Mouse (Mus musculus) gastrocnemius, postnatal 14 days (tissue): ENCODE data around the gene Lrit3. TPM values are rescaled to one million over a fixed set of nuclear protein-coding genes. Genes with fewer than 3 reads are reported as not detected.
"Not testable (repeated sequence)": the region's sequence is repeated elsewhere in the genome, so short reads cannot be mapped to it uniquely, and the experiment has no call there.

Experiments used
- DNase-seq: peaks from one replicate; pipeline ENCODE4 v3.0.0; 2021; ENCODE audit warnings: mixed read lengths
- intact Hi-C: fragments of 180-260 bp; cut with DNase I; formaldehyde crosslinking; loops from one replicate; pipeline ENCODE4 v1.15.1; 2025; ENCODE audit warnings: low total_unique reads
- total RNA-seq, 2 experiments: library from RNA; stranded (reverse); gene quantifications; 2 replicates each; pipeline ENCODE4 v1.2.3; 2021

Lrit3 gene
- total RNA-seq, 2 experiments from 2014 or later = not detected

GRCm38 (mm10) chr3:129782746-129783145 is 21.1 kb downstream of the Lrit3 start:
- intact Hi-C loops = no loop called here
- DNase-seq = no peak

DNA sequence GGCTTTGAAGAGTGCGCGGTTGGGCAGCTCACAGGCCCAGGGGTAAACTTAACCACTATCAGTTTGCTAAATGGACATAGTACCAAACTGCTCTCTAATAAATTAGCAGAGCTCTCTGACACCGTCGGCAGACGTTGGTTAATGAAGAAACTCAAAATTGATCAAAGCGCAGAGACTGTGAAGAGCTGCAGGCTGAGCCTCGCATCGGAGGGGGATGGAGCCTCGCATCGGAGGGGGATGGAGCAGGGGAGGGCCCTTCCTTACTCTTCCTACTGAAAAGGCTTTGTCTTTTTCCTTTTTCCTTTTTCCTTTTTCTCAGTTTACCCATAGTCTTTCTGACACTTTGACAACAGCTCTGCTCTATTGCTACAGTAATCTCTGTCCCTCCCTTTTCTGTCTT is 22.4 kb downstream of the Lrit3 start:
- intact Hi-C loops = no loop called here
- DNase-seq = no peak

- no peak for DNase-seq
- intact Hi-C loops = no loop called here
These were observed 32.6 kb downstream of the Lrit3 start for GRCm38 (mm10) chr3:129771210-129771609.

DNA sequence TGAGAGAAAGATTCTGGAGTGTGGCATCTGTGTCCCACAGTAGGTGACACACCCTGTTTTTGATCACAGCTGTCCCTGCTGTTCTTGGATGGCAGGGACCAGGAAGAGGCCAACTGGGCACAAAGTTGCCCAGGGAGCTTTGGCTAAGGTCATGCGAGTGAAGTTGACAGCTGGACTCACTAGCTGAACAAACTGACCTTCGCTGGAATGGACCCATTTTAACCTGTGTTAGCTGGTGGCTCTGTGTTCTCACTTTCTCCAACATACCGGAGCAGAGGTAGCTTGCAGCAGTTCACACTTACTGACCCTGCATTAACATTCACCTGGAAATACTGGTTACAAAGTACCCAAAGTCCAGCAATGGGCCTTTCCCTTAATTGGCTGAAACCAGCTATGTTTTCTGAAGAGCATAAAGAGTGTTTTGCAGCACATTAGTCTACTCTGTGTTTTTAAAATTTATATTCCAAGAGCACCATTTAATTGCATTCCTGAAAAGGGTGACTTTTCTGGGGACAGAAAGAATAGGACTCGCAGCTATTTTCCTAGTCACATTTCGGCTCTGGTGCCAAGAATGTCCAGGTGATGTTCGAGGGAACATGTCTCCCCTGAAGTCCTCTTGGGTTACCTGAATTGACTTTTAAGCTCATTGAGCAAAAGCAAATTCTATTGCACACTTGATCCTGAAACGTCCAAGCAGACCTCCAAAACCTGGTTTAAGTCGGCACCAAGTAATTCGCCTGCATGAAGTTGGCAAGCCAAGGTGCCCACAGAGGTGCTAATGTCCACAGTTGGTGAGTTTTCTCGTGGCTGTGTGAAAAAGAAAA is 36.6 kb downstream of the Lrit3 start:
- intact Hi-C loops = no loop called here
- DNase-seq = peak; percentile 39

DNA sequence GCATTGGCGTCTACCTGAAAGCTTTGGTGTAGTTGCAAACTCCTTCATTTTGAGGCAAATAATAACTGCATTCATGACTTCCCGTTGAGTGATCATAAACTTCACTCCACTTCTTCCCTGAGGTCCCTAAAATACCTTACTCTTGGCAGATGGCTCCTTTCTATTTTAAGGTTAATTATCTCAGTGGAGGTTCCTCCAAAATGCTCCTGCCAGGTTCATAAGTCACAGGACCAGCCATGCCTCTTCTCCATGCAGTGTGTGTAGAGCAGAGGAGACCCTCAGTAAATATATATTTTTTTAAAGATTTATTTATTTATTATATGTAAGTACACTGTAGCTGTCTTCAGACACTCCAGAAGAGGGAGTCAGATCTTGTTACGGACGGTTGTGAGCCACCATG is 37.7 kb downstream of the Lrit3 start:
- no peak for DNase-seq
- intact Hi-C loops = no loop called here

- intact Hi-C loops, DNase-seq: not testable (repeated sequence)
These were observed 46.2 kb downstream of the Lrit3 start for GRCm38 (mm10) chr3:129757599-129757998.

DNA sequence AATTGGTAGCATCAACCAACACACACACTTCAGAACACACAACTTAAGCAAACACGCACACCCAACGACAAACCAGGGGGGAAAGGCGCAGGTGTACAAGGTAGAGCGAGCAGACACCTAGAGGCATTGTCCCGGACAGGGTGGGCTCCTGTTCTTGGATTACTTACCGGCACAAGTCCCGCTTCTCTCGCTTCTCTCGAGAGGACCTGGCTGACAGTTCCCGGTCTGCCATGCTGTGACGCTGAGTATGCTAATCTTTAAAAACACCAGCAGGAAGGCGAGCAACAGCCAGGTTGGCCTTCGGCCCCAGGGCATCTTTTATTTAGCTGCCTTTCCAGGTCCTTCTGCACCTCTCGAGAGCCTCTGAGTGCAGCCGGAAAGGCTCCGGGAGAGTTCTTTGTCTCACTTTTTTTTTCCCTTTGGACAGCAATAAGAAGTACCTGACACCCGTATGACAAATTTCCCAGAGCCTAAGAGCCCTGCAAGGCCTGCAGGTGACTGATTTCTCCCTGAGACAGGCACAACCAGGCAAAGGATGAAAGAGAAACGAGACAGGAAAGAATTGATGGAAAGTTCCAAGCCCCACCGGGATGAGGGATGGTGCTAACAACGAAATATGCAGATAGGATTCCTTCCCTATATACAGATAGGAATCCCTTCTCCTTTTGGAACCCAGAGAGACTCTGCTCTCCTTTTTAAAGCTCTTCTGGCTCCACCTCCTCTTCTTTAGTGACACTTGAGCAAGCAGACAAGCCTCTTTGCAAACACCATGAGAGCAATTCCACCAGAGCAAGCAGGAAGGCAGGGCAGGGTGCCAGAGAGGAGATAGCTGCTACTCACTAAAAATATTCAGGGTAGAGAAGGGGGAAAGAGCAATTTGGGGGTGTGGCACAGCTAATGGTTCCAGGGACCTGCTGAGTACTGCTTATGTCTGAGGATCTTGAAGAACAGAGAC is 48.9 kb downstream of the Lrit3 start, which contains the start of gene Egf:
Gene Egf, minus strand, starts transcription at position 667 of the 955 bp plus-strand sequence.
- DNase-seq = peak; percentile 35
- intact Hi-C loops = no loop called here

GRCm38 (mm10) chr3:129744803-129745202 is 59.0 kb downstream of the Lrit3 start:
- DNase-seq = peak; percentile 27

GRCm38 (mm10) chr3:129742781-129743180 is 61.0 kb downstream of the Lrit3 start:
- DNase-seq = no peak
- intact Hi-C loops = no loop called here

More at GRCm38 (mm10) chr3:129744803-129745202, 59.0 kb downstream of the Lrit3 start:
- intact Hi-C loops = no loop called here

GRCm38 (mm10) chr3:129738291-129739183 is 65.3 kb downstream of the Lrit3 start:
- intact Hi-C loops = no loop called here
- no peak for DNase-seq

Other genes with a start within 250 kb of the Lrit3 start
- 10 to 100 TPM; 21.0 to 24.7 TPM for gene Egf, start 48.7 kb downstream of the Lrit3 start, total RNA-seq
- not detected for gene Rrh, start 18.6 kb upstream of the Lrit3 start, total RNA-seq
- gene Gar1, start 27.4 kb upstream of the Lrit3 start, total RNA-seq = 10 to 100 TPM; 16.0 to 26.7 TPM
- gene Cfi, start 31.9 kb upstream of the Lrit3 start, total RNA-seq = not detected
- gene Pla2g12a, start 74.6 kb upstream of the Lrit3 start, total RNA-seq = 10 to 100 TPM; 28.2 to 39.8 TPM
- 1 to 10 TPM; 5.2 to 5.7 TPM for gene Casp6, start 97.4 kb upstream of the Lrit3 start, total RNA-seq
- 1 to 10 TPM in 1 of 2 experiments, under 1 TPM in 1; 0.98 to 1.4 TPM for gene Mcub, start 166.2 kb upstream of the Lrit3 start, total RNA-seq